Mouse (Mus musculus): ENCODE measurements around the gene Cdpf1.

DNA sequence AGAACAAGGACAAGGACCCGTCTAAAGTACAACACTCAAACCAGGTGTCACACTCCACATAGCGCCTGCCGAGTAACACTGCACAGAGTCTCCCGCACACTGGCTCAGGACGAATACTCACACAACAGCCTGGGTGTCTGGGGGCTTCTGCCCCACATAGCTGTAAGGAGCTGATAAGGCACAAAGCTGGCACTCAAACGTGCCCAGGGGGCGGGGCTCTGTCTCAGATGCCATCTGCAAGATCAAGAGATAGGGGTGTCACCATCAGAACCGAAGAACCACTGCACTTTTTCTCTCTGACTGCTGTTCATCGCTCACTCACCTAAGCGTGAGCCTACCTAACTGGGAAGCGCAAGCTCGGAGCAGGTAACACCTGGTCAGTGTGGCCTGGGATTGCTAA, 2.4 kb downstream of the Cdpf1 start:
- TF ChIP-seq CTCF (conservative IDR thresholded peaks at IDR 0.05; ENCODE audit: insufficient read depth, insufficient read length, low read depth, low read length) (no peak), POLR2A (IDR thresholded peaks at IDR 0.05; ENCODE audit: low read depth, low read length) (no peak)
